Mouse (Mus musculus): Measurements from ENCODE around the gene Tinagl1. TPM values are rescaled to one million over a fixed set of nuclear protein-coding genes. Genes with fewer than 3 reads are reported as not detected.

Tinagl1 gene
- polyA plus RNA-seq, 1 experiment, result 1.6 TPM

- no peak overlapping the region for H3K4me3 ChIP-seq
- H3ac ChIP-seq (ENCODE audit: control insufficient read depth, insufficient read length), result no peak overlapping the region
- H3K36me3 ChIP-seq (ENCODE audit: control insufficient read depth, insufficient read depth), result peaks cover 6% of the 10 kb centered on the region
- no peaks in the 10 kb centered on the region for H3K79me2 ChIP-seq (ENCODE audit: control insufficient read depth, insufficient read depth)
- no peak for TF ChIP-seq REST (IDR thresholded peaks at IDR 0.05; ENCODE audit: insufficient read depth, insufficient read length)
- no peak for TF ChIP-seq CEBPB (IDR thresholded peaks at IDR 0.05; ENCODE audit: insufficient read depth, poor library complexity, severe bottlenecking)
- no peak for TF ChIP-seq SRF (IDR thresholded peaks at IDR 0.05; ENCODE audit: control insufficient read depth, insufficient read length, low read depth)
- no peak for TF ChIP-seq TCF3 (IDR thresholded peaks at IDR 0.05; ENCODE audit: insufficient read length, low read depth)
- TF ChIP-seq E2F4 (IDR thresholded peaks at IDR 0.05; ENCODE audit: insufficient read depth), result no peak
- no peak for TF ChIP-seq MYOD1 (IDR thresholded peaks at IDR 0.05; ENCODE audit: control insufficient read depth in 1 of 3, insufficient read length in 2 of 3, low read depth in 2 of 3)
- no peak for TF ChIP-seq MAX (IDR thresholded peaks at IDR 0.05; ENCODE audit: low read depth)
- no peak for TF ChIP-seq USF1 (IDR thresholded peaks at IDR 0.05; ENCODE audit: low read depth)
- no peak for TF ChIP-seq MYOG (IDR thresholded peaks at IDR 0.05; ENCODE audit: control insufficient read depth in 1 of 3, insufficient read depth in 1 of 3, insufficient read length in 2 of 3, low read depth in 2 of 3)
- TF ChIP-seq POLR2AphosphoS2 (IDR thresholded peaks at IDR 0.05; ENCODE audit: insufficient read length, low read depth), result no peak
- no peak for TF ChIP-seq TCF12 (IDR thresholded peaks at IDR 0.05; ENCODE audit: insufficient read depth, poor library complexity, severe bottlenecking)
- no peak for TF ChIP-seq POLR2A (IDR thresholded peaks at IDR 0.05; ENCODE audit: insufficient read length, low read depth)
- no peak overlapping the region for H3K4me2 ChIP-seq (ENCODE audit: low read depth)
- H3K27me3 ChIP-seq (ENCODE audit: control insufficient read depth, insufficient read depth, insufficient read length), result peaks cover under 1% of the 10 kb centered on the region
Measured at GRCm38 (mm10) chr4:130130082-130130481, 44.8 kb downstream of the Tinagl1 start.

DNA sequence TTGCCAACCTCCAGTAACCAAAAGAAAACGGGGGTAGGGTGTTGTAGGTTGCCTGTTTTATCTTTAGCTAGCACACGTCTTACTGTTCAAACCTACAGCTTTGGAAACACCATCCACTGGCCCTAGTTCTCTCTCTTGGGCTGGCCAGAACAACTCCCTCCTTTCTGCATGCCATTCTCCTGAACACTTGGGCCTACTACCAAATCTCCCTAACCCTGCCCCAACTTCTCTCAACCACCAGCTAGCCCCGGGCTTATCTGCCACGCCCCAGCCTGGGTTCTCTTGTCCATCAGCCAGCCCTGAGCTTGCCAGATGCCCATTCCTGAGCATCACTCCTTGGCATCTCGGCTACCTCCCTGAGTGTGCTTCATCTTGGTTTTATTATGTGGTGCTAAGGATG is 46.0 kb downstream of the Tinagl1 start:
- Histone ChIP-seq H3K79me2 (ENCODE audit: control insufficient read depth, insufficient read depth) (no peaks in the 10 kb centered on the region), H3K4me3 (no peak overlapping the region), H3K27me3 (ENCODE audit: control insufficient read depth, insufficient read depth, insufficient read length) (no peaks in the 10 kb centered on the region), H3ac (ENCODE audit: control insufficient read depth, insufficient read length) (no peak overlapping the region), H3K4me2 (ENCODE audit: low read depth) (no peak overlapping the region), H3K36me3 (ENCODE audit: control insufficient read depth, insufficient read depth) (peaks cover 10% of the 10 kb centered on the region)
- TF ChIP-seq USF1 (IDR thresholded peaks at IDR 0.05; ENCODE audit: low read depth), result no peak
- TF ChIP-seq TCF12 (IDR thresholded peaks at IDR 0.05; ENCODE audit: insufficient read depth, poor library complexity, severe bottlenecking), result no peak
- no peak for TF ChIP-seq CEBPB (IDR thresholded peaks at IDR 0.05; ENCODE audit: insufficient read depth, poor library complexity, severe bottlenecking)
- TF ChIP-seq MAX (IDR thresholded peaks at IDR 0.05; ENCODE audit: low read depth), result no peak
- no peak for TF ChIP-seq SRF (IDR thresholded peaks at IDR 0.05; ENCODE audit: control insufficient read depth, insufficient read length, low read depth)
- TF ChIP-seq POLR2AphosphoS2 (IDR thresholded peaks at IDR 0.05; ENCODE audit: insufficient read length, low read depth), result no peak
- no peak for TF ChIP-seq TCF3 (IDR thresholded peaks at IDR 0.05; ENCODE audit: insufficient read length, low read depth)
- TF ChIP-seq MYOG (IDR thresholded peaks at IDR 0.05; ENCODE audit: control insufficient read depth in 1 of 3, insufficient read depth in 1 of 3, insufficient read length in 2 of 3, low read depth in 2 of 3), result no peak
- no peak for TF ChIP-seq POLR2A (IDR thresholded peaks at IDR 0.05; ENCODE audit: insufficient read length, low read depth)
- TF ChIP-seq REST (IDR thresholded peaks at IDR 0.05; ENCODE audit: insufficient read depth, insufficient read length), result no peak
- TF ChIP-seq MYOD1 (IDR thresholded peaks at IDR 0.05; ENCODE audit: control insufficient read depth in 1 of 3, insufficient read length in 2 of 3, low read depth in 2 of 3), result no peak
- TF ChIP-seq E2F4 (IDR thresholded peaks at IDR 0.05; ENCODE audit: insufficient read depth), result no peak

DNA sequence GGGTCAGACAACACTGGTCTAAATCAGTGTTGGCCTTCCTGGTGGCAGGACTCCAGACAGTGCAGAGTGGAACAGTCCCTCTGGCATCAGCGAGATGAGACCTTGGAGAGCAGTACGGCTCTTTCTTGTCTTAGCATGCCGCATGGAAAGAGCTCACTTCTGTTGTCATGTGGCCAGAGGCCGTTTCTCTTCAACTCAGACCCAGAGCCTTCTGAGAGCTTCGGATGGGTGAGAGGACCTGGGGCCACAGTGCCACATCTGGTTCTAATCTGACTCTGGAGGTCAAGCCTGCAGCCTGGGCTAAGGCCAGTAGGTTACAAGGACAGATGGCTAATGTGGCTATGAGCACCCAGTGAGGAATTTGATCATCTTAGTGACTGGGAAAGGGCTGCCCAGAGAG is 49.0 kb downstream of the Tinagl1 start:
- H3K4me3 ChIP-seq, result no peak overlapping the region
- H3K4me2 ChIP-seq (ENCODE audit: low read depth), result no peak overlapping the region
- TF ChIP-seq E2F4 (IDR thresholded peaks at IDR 0.05; ENCODE audit: insufficient read depth) (no peak), USF1 (IDR thresholded peaks at IDR 0.05; ENCODE audit: low read depth) (no peak), CEBPB (IDR thresholded peaks at IDR 0.05; ENCODE audit: insufficient read depth, poor library complexity, severe bottlenecking) (no peak), TCF12 (IDR thresholded peaks at IDR 0.05; ENCODE audit: insufficient read depth, poor library complexity, severe bottlenecking) (no peak), REST (IDR thresholded peaks at IDR 0.05; ENCODE audit: insufficient read depth, insufficient read length) (no peak), SRF (IDR thresholded peaks at IDR 0.05; ENCODE audit: control insufficient read depth, insufficient read length, low read depth) (no peak), POLR2AphosphoS2 (IDR thresholded peaks at IDR 0.05; ENCODE audit: insufficient read length, low read depth) (no peak), TCF3 (IDR thresholded peaks at IDR 0.05; ENCODE audit: insufficient read length, low read depth) (no peak), MYOD1 (IDR thresholded peaks at IDR 0.05; ENCODE audit: control insufficient read depth in 1 of 3, insufficient read length in 2 of 3, low read depth in 2 of 3) (no peak), POLR2A (IDR thresholded peaks at IDR 0.05; ENCODE audit: insufficient read length, low read depth) (no peak), MYOG (IDR thresholded peaks at IDR 0.05; ENCODE audit: control insufficient read depth in 1 of 3, insufficient read depth in 1 of 3, insufficient read length in 2 of 3, low read depth in 2 of 3) (no peak), MAX (IDR thresholded peaks at IDR 0.05; ENCODE audit: low read depth) (no peak)
- no peak overlapping the region for H3ac ChIP-seq (ENCODE audit: control insufficient read depth, insufficient read length)
- no peaks in the 10 kb centered on the region for H3K27me3 ChIP-seq (ENCODE audit: control insufficient read depth, insufficient read depth, insufficient read length)
- H3K79me2 ChIP-seq (ENCODE audit: control insufficient read depth, insufficient read depth), result no peaks in the 10 kb centered on the region
- peaks cover 15% of the 10 kb centered on the region for H3K36me3 ChIP-seq (ENCODE audit: control insufficient read depth, insufficient read depth)

DNA sequence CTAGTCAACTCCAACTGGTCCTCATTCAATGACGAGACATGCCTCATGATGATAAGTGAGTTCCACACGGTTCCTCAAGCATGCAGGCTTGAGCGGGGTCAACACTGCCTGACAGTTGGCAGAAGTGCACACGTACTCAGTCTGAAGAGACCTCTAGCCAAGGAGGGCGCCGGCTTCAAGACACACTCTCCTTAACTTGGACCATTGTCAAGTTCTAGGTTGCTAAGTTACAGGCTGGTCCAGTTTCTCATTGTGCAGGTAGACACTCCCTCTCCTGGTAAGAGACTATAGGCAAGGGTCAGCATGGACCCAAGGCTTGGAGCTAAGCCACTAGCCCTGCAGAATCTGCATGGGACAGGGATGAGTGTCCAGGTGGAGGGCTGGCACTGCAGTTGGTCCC is 49.8 kb downstream of the Tinagl1 start:
- no peaks in the 10 kb centered on the region for H3K79me2 ChIP-seq (ENCODE audit: control insufficient read depth, insufficient read depth)
- no peaks in the 10 kb centered on the region for H3K27me3 ChIP-seq (ENCODE audit: control insufficient read depth, insufficient read depth, insufficient read length)
- no peak overlapping the region for H3K4me2 ChIP-seq (ENCODE audit: low read depth)
- peaks cover 15% of the 10 kb centered on the region for H3K36me3 ChIP-seq (ENCODE audit: control insufficient read depth, insufficient read depth)
- no peak overlapping the region for H3ac ChIP-seq (ENCODE audit: control insufficient read depth, insufficient read length)
- no peak overlapping the region for H3K4me3 ChIP-seq
- TF ChIP-seq TCF12 (IDR thresholded peaks at IDR 0.05; ENCODE audit: insufficient read depth, poor library complexity, severe bottlenecking) (no peak), POLR2AphosphoS2 (IDR thresholded peaks at IDR 0.05; ENCODE audit: insufficient read length, low read depth) (no peak), REST (IDR thresholded peaks at IDR 0.05; ENCODE audit: insufficient read depth, insufficient read length) (no peak), CEBPB (IDR thresholded peaks at IDR 0.05; ENCODE audit: insufficient read depth, poor library complexity, severe bottlenecking) (no peak), POLR2A (IDR thresholded peaks at IDR 0.05; ENCODE audit: insufficient read length, low read depth) (no peak), USF1 (IDR thresholded peaks at IDR 0.05; ENCODE audit: low read depth) (no peak), MYOD1 (IDR thresholded peaks at IDR 0.05; ENCODE audit: control insufficient read depth in 1 of 3, insufficient read length in 2 of 3, low read depth in 2 of 3) (no peak), MAX (IDR thresholded peaks at IDR 0.05; ENCODE audit: low read depth) (no peak), TCF3 (IDR thresholded peaks at IDR 0.05; ENCODE audit: insufficient read length, low read depth) (no peak), SRF (IDR thresholded peaks at IDR 0.05; ENCODE audit: control insufficient read depth, insufficient read length, low read depth) (no peak), MYOG (IDR thresholded peaks at IDR 0.05; ENCODE audit: control insufficient read depth in 1 of 3, insufficient read depth in 1 of 3, insufficient read length in 2 of 3, low read depth in 2 of 3) (no peak), E2F4 (IDR thresholded peaks at IDR 0.05; ENCODE audit: insufficient read depth) (no peak)
